Mouse (Mus musculus) kidney, embryonic 16.5 days (tissue): ENCODE measurements around the gene Dnali1. TPM values are rescaled to one million over a fixed set of nuclear protein-coding genes. Genes with fewer than 3 reads are reported as not detected.

ENCODE experiments used
- ATAC-seq: fragments of 200-750 bp; cut with Nextera tagmentation; 2 replicates; pipeline ENCODE4 v1.8.0; 2017; ENCODE audit warnings: moderate TSS enrichment; ENCODE audit not compliant: low FRiP score, low TSS enrichment
- H3K27ac ChIP-seq: fragments of 300-500 bp; sonication (generic); 2 replicates; pipeline ENCODE4 v1.5.1; 2014; ENCODE audit warnings: low read length
- H3K27me3 ChIP-seq: fragments of 300-500 bp; sonication (generic); 2 replicates; pipeline ENCODE4 v1.6.1; 2014; ENCODE audit warnings: low read length, control low read depth, mixed read lengths; ENCODE audit not compliant: insufficient read depth
- H3K36me3 ChIP-seq: fragments of 300-500 bp; sonication (generic); 2 replicates; pipeline ENCODE4 v1.6.1; 2014; ENCODE audit warnings: low read length, control low read depth, mixed read lengths; ENCODE audit not compliant: insufficient read depth
- H3K4me1 ChIP-seq: fragments of 300-500 bp; sonication (generic); 2 replicates; pipeline ENCODE4 v1.6.1; 2014; ENCODE audit warnings: low read length, control low read depth, mixed read lengths; ENCODE audit not compliant: insufficient read depth
- H3K4me2 ChIP-seq: fragments of 300-500 bp; sonication (generic); replicated peaks from 2 replicates; pipeline ENCODE4 v1.6.1; 2014; ENCODE audit warnings: low read depth, low read length
- H3K4me3 ChIP-seq: fragments of 300-500 bp; sonication (generic); 2 replicates; pipeline ENCODE4 v1.5.1; 2014; ENCODE audit warnings: mild to moderate bottlenecking, low read length
- H3K9ac ChIP-seq: fragments of 300-500 bp; sonication (generic); replicated peaks from 2 replicates; pipeline ENCODE4 v1.6.1; 2014; ENCODE audit warnings: low read length
- H3K9me3 ChIP-seq: fragments of 300-500 bp; sonication (generic); 2 replicates; pipeline ENCODE4 v1.6.1; 2016; ENCODE audit warnings: low read length, control low read depth
- WGBS: fragments of 180-500 bp; shearing (Covaris S2); extraction: QIAGEN DNeasy Blood & Tissue Kit; methylation state at CpG from one replicate; pipeline ENCODE4 v1.1.7; 2014; 5-methylcytosine and 5-hydroxymethylcytosine counted together
- polyA plus RNA-seq: library from polyadenylated mRNA; unstranded; fragments of >200 nt; fragmentation: Nextera tagmentation; extraction: Ambion mirVana; gene quantifications from 2 replicates; pipeline ENCODE4 v1.2.1, GENCODE M21; 2015

Dnali1 gene
- polyA plus RNA-seq, 1 experiment from 2014 or later, result 0.11 TPM

- 55% methylated on average over 15 of the region's 15 CpGs for WGBS
- no peak overlapping the region for H3K27ac ChIP-seq
- no peak overlapping the region for H3K4me2 ChIP-seq
- no peaks in the 10 kb centered on the region for H3K36me3 ChIP-seq
- H3K4me3 ChIP-seq, result no peak overlapping the region
- H3K4me1 ChIP-seq, result 0 out of 2 replicates have a peak, but pooled peaks cover 11% of the 10 kb centered on the region
- no peak overlapping the region for H3K9ac ChIP-seq
- H3K27me3 ChIP-seq, result peaks cover 10% of the 10 kb centered on the region
- no peak for ATAC-seq
- no peaks in the 10 kb centered on the region for H3K9me3 ChIP-seq
Measured at GRCm38 (mm10) chr4:125007460-125007859, 58.0 kb downstream of the Dnali1 start.

Other genes with a start within 250 kb of the Dnali1 start
- gene Yrdc, start 215.0 kb downstream of the Dnali1 start, polyA plus RNA-seq, result 34.8 and 37.2 TPM in 2 replicates
- gene 1110065P20Rik, start 214.5 kb downstream of the Dnali1 start, polyA plus RNA-seq, result 41.6 and 43.8 TPM in 2 replicates
- gene Maneal, start 203.5 kb downstream of the Dnali1 start, polyA plus RNA-seq, result 0.46 and 0.61 TPM in 2 replicates
- 0.06 and 0.12 TPM in 2 replicates for gene Epha10, start 184.8 kb downstream of the Dnali1 start, polyA plus RNA-seq
- gene 9930104L06Rik, start 128.7 kb downstream of the Dnali1 start, polyA plus RNA-seq, result 12.7 and 13.8 TPM in 2 replicates
- 149 and 164 TPM in 2 replicates for gene Cdca8, start 126.4 kb downstream of the Dnali1 start, polyA plus RNA-seq
- gene Rspo1, start 79.3 kb downstream of the Dnali1 start, polyA plus RNA-seq, result 25.1 and 31.1 TPM in 2 replicates
- 80.7 and 82.7 TPM in 2 replicates for gene Gnl2, start 49.1 kb downstream of the Dnali1 start, polyA plus RNA-seq
- gene Snip1, start 969 bp upstream of the Dnali1 start, polyA plus RNA-seq, result 28.8 and 30.3 TPM in 2 replicates
- 54.1 and 60.2 TPM in 2 replicates for gene Meaf6, start 19.4 kb upstream of the Dnali1 start, polyA plus RNA-seq
- gene Zc3h12a, start 62.1 kb upstream of the Dnali1 start, polyA plus RNA-seq, result 0.66 and 0.90 TPM in 2 replicates